Mouse (Mus musculus) activated CD4-positive, CD25-positive, alpha-beta regulatory T cell, adult 9 weeks (primary cell): ENCODE results near the gene Hist1h4j. TPM values are rescaled to one million over a fixed set of nuclear protein-coding genes. Genes with fewer than 3 reads are reported as not detected.

Source experiments
- polyA plus RNA-seq: library from polyadenylated mRNA; unstranded; fragments of 100-300 nt; shearing (Covaris generic); gene quantifications from one replicate; pipeline ENCODE4 v1.2.1, GENCODE M21; 2017

The Hist1h4j gene
- polyA plus RNA-seq = 0.42 TPM

GRCm38 (mm10) chr13:21734906-21735767 lies at the start of gene Hist1h4j:
Hist1h4j (plus strand) TSS chr13:21735064.

DNA sequence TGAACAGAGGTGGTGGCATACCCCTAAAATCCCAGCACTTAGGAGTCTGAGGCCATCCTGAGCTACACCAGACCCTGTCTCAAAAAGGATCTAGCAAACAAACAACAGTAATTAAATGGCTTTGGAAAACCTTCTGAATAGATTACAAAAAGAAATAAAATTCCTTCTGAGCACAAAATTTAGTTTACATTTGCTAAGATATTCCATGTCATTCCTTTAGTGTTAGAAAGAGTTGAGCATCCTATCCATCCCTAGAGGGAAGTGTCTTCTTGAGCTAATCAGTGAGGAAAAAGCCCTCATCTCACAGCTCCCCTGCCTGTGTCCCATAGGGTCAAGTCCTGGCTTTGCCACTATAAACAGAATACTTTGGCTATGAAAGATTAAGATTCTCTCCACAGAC lies 37.1 kb upstream of the Hist1h4j start, which contains the start of gene Olfr1359:
TSS of gene Olfr1359 (plus strand) at position 301 of the 400 bp plus-strand sequence.

GRCm38 (mm10) chr13:21715864-21716539 lies 18.9 kb upstream of the Hist1h4j start, which contains the start of the genes Hist1h2bl and Hist1h2ai:
Hist1h2bl (minus strand) TSS chr13:21716143.
Hist1h2ai (plus strand) TSS chr13:21716422.

GRCm38 (mm10) chr13:21717397-21718357 lies 17.2 kb upstream of the Hist1h4j start, which contains the start of gene Hist1h3h:
Hist1h3h (plus strand) TSS chr13:21717659.

GRCm38 (mm10) chr13:21721757-21722372 lies 13.0 kb upstream of the Hist1h4j start, which contains the start of gene Hist1h2bm:
Hist1h2bm (plus strand) TSS chr13:21722044.

GRCm38 (mm10) chr13:21750159-21751017 lies 15.5 kb downstream of the Hist1h4j start, which contains the start of gene Hist1h4k:
Hist1h4k (minus strand) TSS chr13:21750505.

GRCm38 (mm10) chr13:21753524-21754285 lies 18.8 kb downstream of the Hist1h4j start, which contains the start of the genes Hist1h2ak and Hist1h2bn:
Hist1h2ak (minus strand) TSS chr13:21753827.
Hist1h2bn (plus strand) TSS chr13:21754123.

GRCm38 (mm10) chr13:21779767-21780731 lies 45.2 kb downstream of the Hist1h4j start, which contains the start of gene Hist1h1b:
Hist1h1b (minus strand) TSS chr13:21780625.

GRCm38 (mm10) chr13:21783255-21783617 lies 48.4 kb downstream of the Hist1h4j start, which contains the start of gene Hist1h3i:
Hist1h3i (minus strand) TSS chr13:21783370.

Other genes starting within 250 kb of the Hist1h4j start
- not detected for gene AK157302, start 239.8 kb upstream of the Hist1h4j start, polyA plus RNA-seq
- gene Gm11273, start 233.6 kb upstream of the Hist1h4j start, polyA plus RNA-seq = 14.1 TPM
- 9.4 TPM for gene Zkscan8, start 203.9 kb upstream of the Hist1h4j start, polyA plus RNA-seq
- not detected for gene Olfr1366, start 192.3 kb upstream of the Hist1h4j start, polyA plus RNA-seq
- not detected for gene Olfr1535, start 175.2 kb upstream of the Hist1h4j start, polyA plus RNA-seq
- not detected for gene Olfr1364, start 153.3 kb upstream of the Hist1h4j start, polyA plus RNA-seq
- gene Olfr1362, start 121.0 kb upstream of the Hist1h4j start, polyA plus RNA-seq = not detected
- gene Olfr11, start 92.5 kb upstream of the Hist1h4j start, polyA plus RNA-seq = not detected
- not detected for gene Olfr1361, start 71.7 kb upstream of the Hist1h4j start, polyA plus RNA-seq
- gene Olfr1360, start 57.7 kb upstream of the Hist1h4j start, polyA plus RNA-seq = not detected
- not detected for gene Olfr1359, start 37.0 kb upstream of the Hist1h4j start, polyA plus RNA-seq
- not detected for gene Hist1h2bl, start 18.9 kb upstream of the Hist1h4j start, polyA plus RNA-seq
- not detected for gene Hist1h2ai, start 18.6 kb upstream of the Hist1h4j start, polyA plus RNA-seq
- not detected for gene Hist1h3h, start 17.4 kb upstream of the Hist1h4j start, polyA plus RNA-seq
- 0.72 TPM for gene Hist1h2bm, start 13.0 kb upstream of the Hist1h4j start, polyA plus RNA-seq
- 15.6 TPM for gene Hist1h4k, start 15.4 kb downstream of the Hist1h4j start, polyA plus RNA-seq
- gene Hist1h2ak, start 18.8 kb downstream of the Hist1h4j start, polyA plus RNA-seq = 2.0 TPM
- 2.6 TPM for gene Hist1h2bn, start 19.1 kb downstream of the Hist1h4j start, polyA plus RNA-seq
- gene Hist1h1b, start 45.6 kb downstream of the Hist1h4j start, polyA plus RNA-seq = 10.2 TPM
- not detected for gene Hist1h3i, start 48.3 kb downstream of the Hist1h4j start, polyA plus RNA-seq
- gene Hist1h2an, start 52.2 kb downstream of the Hist1h4j start, polyA plus RNA-seq = not detected
- 1.8 TPM for gene Hist1h2bp, start 52.4 kb downstream of the Hist1h4j start, polyA plus RNA-seq
- 9.2 TPM for gene Hist1h2bq, start 75.1 kb downstream of the Hist1h4j start, polyA plus RNA-seq
- not detected for gene Hist1h2ao, start 75.4 kb downstream of the Hist1h4j start, polyA plus RNA-seq
- 32.8 TPM for gene Hist1h4m, start 76.7 kb downstream of the Hist1h4j start, polyA plus RNA-seq
- 20.2 TPM for gene Hist1h4n, start 97.1 kb downstream of the Hist1h4j start, polyA plus RNA-seq
- gene Hist1h2ap, start 98.4 kb downstream of the Hist1h4j start, polyA plus RNA-seq = 122 TPM
- gene Hist1h2br, start 98.7 kb downstream of the Hist1h4j start, polyA plus RNA-seq = 8.9 TPM
- 0.32 TPM for gene Zfp184, start 210.0 kb downstream of the Hist1h4j start, polyA plus RNA-seq
- gene Pom121l2, start 246.1 kb downstream of the Hist1h4j start, polyA plus RNA-seq = not detected